20 mouse cellular contexts compared by ENCODE assay signal in genomic region chr8:87502684-87503083, GRCm38 (mm10). TPM values are rescaled to one million over a fixed set of nuclear protein-coding genes. Genes with fewer than 3 reads are reported as not detected.
"Had no signal": no experiment of that assay in that cellular context is flagged by ENCODE, and none has a peak within 500 bp of the region (broad histone marks: within the 10 kb centered on the region; RNA-seq: fewer than 3 reads in every experiment).

No protein-coding gene starts in this region.

- H3K4me1 ChIP-seq: liver, embryonic 13.5 days had no signal

- DNase-seq: kidney, adult 2 months; kidney, postnatal 10 days; kidney, postnatal 36 days; layer of hippocampus, postnatal 36 days; liver, embryonic 13.5 days; lung, adult 2 months; lung, postnatal 14 days; lung, postnatal 4 days; right cerebral cortex, adult 18-20 months; right cerebral cortex, postnatal 14 days; right cerebral cortex, postnatal 4 days; thymus, postnatal 36 days had no signal

- H3K9me3 ChIP-seq: liver, embryonic 13.5 days; midbrain, embryonic 12.5 days; midbrain, embryonic 15.5 days had no signal

- H3K9ac ChIP-seq: liver, embryonic 13.5 days; midbrain, embryonic 12.5 days; midbrain, embryonic 15.5 days had no signal

- H3K27ac ChIP-seq: left cerebral cortex, adult 2 months; liver, embryonic 13.5 days; midbrain, embryonic 12.5 days; midbrain, embryonic 15.5 days; stomach, postnatal 0 days had no signal

- H3K4me2 ChIP-seq: liver, embryonic 13.5 days; midbrain, embryonic 12.5 days; midbrain, embryonic 15.5 days had no signal

- H3K27me3 ChIP-seq: liver, embryonic 13.5 days; midbrain, embryonic 12.5 days; midbrain, embryonic 15.5 days had no signal

- ATAC-seq: midbrain, embryonic 15.5 days had no signal

- H3K4me3 ChIP-seq: left cerebral cortex, adult 2 months; liver, embryonic 13.5 days; midbrain, embryonic 12.5 days; midbrain, embryonic 15.5 days; myocyte had no signal

- H3K36me3 ChIP-seq: liver, embryonic 13.5 days; midbrain, embryonic 12.5 days; midbrain, embryonic 15.5 days had no signal

RNA-seq across cellular contexts. Expression of gene Cbln1, which starts 30.3 kb away (rescaled TPM):
- polyA plus RNA-seq: liver, adult 2 months; liver, embryonic 16.5 days; lung, adult 2 months; lung, embryonic 16.5 days had no signal
